Mouse (Mus musculus) CH12.LX (cell line): ENCODE measurements at regions not wholly inside any gene's neighbourhood (a gene's known extent, or its start where the extent isn't known, plus 50 kb on each side); places are given as distances from the start of the nearest gene placed in this dataset.

ENCODE experiments used
- DNase-seq: peaks from one replicate; pipeline ENCODE4 v3.0.0-alpha.2; 2013; ENCODE audit errors: extremely low read depth
- H3K27ac ChIP-seq: 2 replicates; pipeline ENCODE4 v1.5.1; 2012; ENCODE audit warnings: low read depth, mild to moderate bottlenecking, control low read depth, moderate library complexity; ENCODE audit not compliant: insufficient read depth
- H3K27me3 ChIP-seq: replicated peaks from 2 replicates; pipeline ENCODE3; 2012; ENCODE audit warnings: inconsistent platforms
- H3K36me3 ChIP-seq, 2 experiments: replicated peaks in 1 of 2; 2 replicates each; pipeline versions ENCODE3 to v1.6.1; 2012; ENCODE audit warnings: inconsistent platforms in 1 of 2, low read length in 1 of 2, mild to moderate bottlenecking in 1 of 2, mixed read lengths in 1 of 2, moderate library complexity in 1 of 2; ENCODE audit not compliant: control insufficient read depth in 1 of 2, insufficient read depth in 1 of 2
- H3K4me1 ChIP-seq, 2 experiments: 2 replicates each; pipeline ENCODE4 v1.6.1; 2012; ENCODE audit warnings: inconsistent platforms in 1 of 2, moderate library complexity in 1 of 2; ENCODE audit not compliant: insufficient read depth in 2 of 2, control insufficient read depth in 1 of 2
- H3K4me2 ChIP-seq: 2 replicates; pipeline ENCODE4 v1.6.1; 2012; ENCODE audit warnings: low read depth, mild to moderate bottlenecking, control low read depth; ENCODE audit not compliant: poor library complexity, insufficient read depth, severe bottlenecking
- H3K4me3 ChIP-seq, 3 experiments: fragments of 150-350 bp in 1 of 3; sonication (generic) in 1 of 3; replicated peaks in 1 of 3; 2 replicates each; pipeline versions ENCODE3 to v1.5.1; 2011 to 2012; ENCODE audit warnings: low read depth in 2 of 3, low read length in 2 of 3, mild to moderate bottlenecking in 2 of 3, moderate library complexity in 2 of 3, control low read depth in 1 of 3, improper control_type of control experiment in 1 of 3, inconsistent platforms in 1 of 3, mixed read lengths in 1 of 3; ENCODE audit not compliant: poor library complexity in 1 of 3
- H3K79me2 ChIP-seq: replicated peaks from 2 replicates; pipeline ENCODE4 v1.6.1; 2012; ENCODE audit warnings: mild to moderate bottlenecking, moderate library complexity; ENCODE audit not compliant: control insufficient read depth, poor library complexity, insufficient read depth, severe bottlenecking; ENCODE audit errors: extremely low read depth
- H3K9ac ChIP-seq: 2 replicates; pipeline ENCODE4 v1.6.1; 2012; ENCODE audit warnings: low read depth, mild to moderate bottlenecking, control low read depth, moderate library complexity; ENCODE audit not compliant: insufficient read depth
- H3K9me3 ChIP-seq: replicated peaks from 2 replicates; pipeline ENCODE3; 2012; ENCODE audit warnings: low read length, inconsistent platforms, mixed read lengths
- BHLHE40 ChIP-seq: IDR thresholded peaks from 2 replicates; pipeline ENCODE4 v1.6.1; 2011; ENCODE audit warnings: mild to moderate bottlenecking, low read depth, low read length, improper control_type of control experiment
- CHD1 ChIP-seq: IDR thresholded peaks from 2 replicates; pipeline ENCODE4 v1.6.1; 2012; ENCODE audit warnings: low read depth, low read length, improper control_type of control experiment, inconsistent platforms
- CHD2 ChIP-seq: IDR thresholded peaks from 2 replicates; pipeline ENCODE4 v1.6.1; 2011; ENCODE audit warnings: low read length, improper control_type of control experiment
- CTCF ChIP-seq, 2 experiments: IDR thresholded peaks in 1 of 2; conservative IDR thresholded peaks in 1 of 2; 2 replicates each; pipeline ENCODE4 v1.5.1; 2011 to 2012; ENCODE audit warnings: low read depth in 2 of 2, low read length in 2 of 2, improper control_type of control experiment in 1 of 2, inconsistent platforms in 1 of 2, mild to moderate bottlenecking in 1 of 2, moderate library complexity in 1 of 2
- E2F4 ChIP-seq: IDR thresholded peaks from 2 replicates; pipeline ENCODE4 v1.6.1; 2011; ENCODE audit warnings: low read depth, low read length, improper control_type of control experiment; ENCODE audit not compliant: insufficient replicate concordance
- ELF1 ChIP-seq: IDR thresholded peaks from 2 replicates; pipeline ENCODE4 v1.6.1; 2014; ENCODE audit warnings: low read depth, mild to moderate bottlenecking, inconsistent platforms, low read length, improper control_type of control experiment
- EP300 ChIP-seq: IDR thresholded peaks from 2 replicates; pipeline ENCODE4 v1.6.1; 2011; ENCODE audit warnings: low read length, improper control_type of control experiment
- GABPA ChIP-seq: IDR thresholded peaks from 2 replicates; pipeline ENCODE4 v1.6.1; 2012; ENCODE audit warnings: low read depth, low read length, improper control_type of control experiment, inconsistent platforms; ENCODE audit not compliant: insufficient replicate concordance
- HCFC1 ChIP-seq: IDR thresholded peaks from 2 replicates; pipeline ENCODE4 v1.6.1; 2012; ENCODE audit warnings: low read depth, mild to moderate bottlenecking, inconsistent platforms, low read length, improper control_type of control experiment
- IRF4 ChIP-seq: IDR thresholded peaks from 2 replicates; pipeline ENCODE4 v1.6.1; 2014; ENCODE audit warnings: low read depth, mild to moderate bottlenecking, inconsistent platforms, low read length, improper control_type of control experiment
- JUN ChIP-seq: IDR thresholded peaks from 2 replicates; pipeline ENCODE4 v1.6.1; 2011; ENCODE audit warnings: low read depth, mild to moderate bottlenecking, low read length, improper control_type of control experiment, moderate library complexity; ENCODE audit not compliant: insufficient read depth
- JUND ChIP-seq: conservative IDR thresholded peaks from 2 replicates; pipeline ENCODE4 v1.6.1; 2011; ENCODE audit warnings: low read depth, low read length, improper control_type of control experiment
- KAT2A ChIP-seq: IDR thresholded peaks from 2 replicates; pipeline ENCODE4 v1.6.1; 2012; ENCODE audit warnings: low read length, improper control_type of control experiment, inconsistent platforms; ENCODE audit not compliant: insufficient replicate concordance
- MAFK ChIP-seq: IDR thresholded peaks from 2 replicates; pipeline ENCODE4 v1.6.1; 2011; ENCODE audit warnings: low read length, improper control_type of control experiment; ENCODE audit not compliant: insufficient replicate concordance
- MAX ChIP-seq: IDR thresholded peaks from 2 replicates; pipeline ENCODE4 v1.6.1; 2011; ENCODE audit warnings: low read length, improper control_type of control experiment
- MAZ ChIP-seq: IDR thresholded peaks from 2 replicates; pipeline ENCODE4 v1.6.1; 2012; ENCODE audit warnings: low read depth, mild to moderate bottlenecking, inconsistent platforms, low read length, improper control_type of control experiment, moderate library complexity
- MEF2A ChIP-seq: IDR thresholded peaks from 2 replicates; pipeline ENCODE4 v1.6.1; 2014; ENCODE audit warnings: low read depth, mild to moderate bottlenecking, inconsistent platforms, low read length, improper control_type of control experiment, borderline replicate concordance
- MXI1 ChIP-seq: IDR thresholded peaks from 2 replicates; pipeline ENCODE4 v1.6.1; 2011; ENCODE audit warnings: mild to moderate bottlenecking, low read depth, low read length, improper control_type of control experiment
- MYC ChIP-seq: IDR thresholded peaks from 2 replicates; pipeline ENCODE4 v1.6.1; 2011; ENCODE audit warnings: low read depth, mild to moderate bottlenecking, improper control_type of control experiment, low read length
- NELFE ChIP-seq: IDR thresholded peaks from 2 replicates; pipeline ENCODE4 v1.6.1; 2011; ENCODE audit warnings: low read depth, low read length, improper control_type of control experiment
- NRF1 ChIP-seq: IDR thresholded peaks from 2 replicates; pipeline ENCODE4 v1.6.1; 2014; ENCODE audit warnings: low read depth, mild to moderate bottlenecking, inconsistent platforms, low read length, improper control_type of control experiment, moderate library complexity
- PAX5 ChIP-seq: IDR thresholded peaks from 2 replicates; pipeline ENCODE4 v1.6.1; 2012; ENCODE audit warnings: low read length, inconsistent platforms, mixed read lengths
- POLR2A ChIP-seq: IDR thresholded peaks from 2 replicates; pipeline ENCODE4 v1.6.1; 2011; ENCODE audit warnings: low read depth, mild to moderate bottlenecking, improper control_type of control experiment, low read length
- POLR2AphosphoS2 ChIP-seq: IDR thresholded peaks from 2 replicates; pipeline ENCODE4 v1.6.1; 2011; ENCODE audit warnings: low read depth, low read length, improper control_type of control experiment
- RAD21 ChIP-seq: IDR thresholded peaks from 2 replicates; pipeline ENCODE4 v1.6.1; 2011; ENCODE audit warnings: low read depth, mild to moderate bottlenecking, low read length, improper control_type of control experiment, moderate library complexity
- RCOR1 ChIP-seq: conservative IDR thresholded peaks from 2 replicates; pipeline ENCODE4 v1.6.1; 2012; ENCODE audit warnings: low read depth, mild to moderate bottlenecking, inconsistent platforms, low read length, improper control_type of control experiment
- SIN3A ChIP-seq: IDR thresholded peaks from 2 replicates; pipeline ENCODE4 v1.6.1; 2012; ENCODE audit warnings: low read length, improper control_type of control experiment, inconsistent platforms
- SMC3 ChIP-seq: IDR thresholded peaks from 2 replicates; pipeline ENCODE4 v1.6.1; 2011; ENCODE audit warnings: low read depth, low read length, improper control_type of control experiment
- TBP ChIP-seq: conservative IDR thresholded peaks from 2 replicates; pipeline ENCODE4 v1.6.1; 2011; ENCODE audit warnings: low read depth, low read length, improper control_type of control experiment
- TCF12 ChIP-seq: IDR thresholded peaks from 2 replicates; pipeline ENCODE4 v1.6.1; 2014; ENCODE audit warnings: low read depth, mild to moderate bottlenecking, inconsistent platforms, low read length, improper control_type of control experiment
- UBTF ChIP-seq: IDR thresholded peaks from 2 replicates; pipeline ENCODE4 v1.6.1; 2012; ENCODE audit warnings: low read depth, mild to moderate bottlenecking, inconsistent platforms, low read length, improper control_type of control experiment, moderate library complexity
- USF1 ChIP-seq: IDR thresholded peaks from 2 replicates; pipeline ENCODE4 v1.6.1; 2014; ENCODE audit warnings: low read depth, mild to moderate bottlenecking, inconsistent platforms, low read length, improper control_type of control experiment
- USF2 ChIP-seq: conservative IDR thresholded peaks from 2 replicates; pipeline ENCODE4 v1.6.1; 2011; ENCODE audit warnings: low read depth, low read length, improper control_type of control experiment
- ZC3H11A ChIP-seq: IDR thresholded peaks from 2 replicates; pipeline ENCODE4 v1.6.1; 2012; ENCODE audit warnings: low read depth, mild to moderate bottlenecking, inconsistent platforms, low read length, improper control_type of control experiment
- ZKSCAN1 ChIP-seq: IDR thresholded peaks from 2 replicates; pipeline ENCODE4 v1.6.1; 2012; ENCODE audit warnings: low read depth, inconsistent platforms, low read length, improper control_type of control experiment, borderline replicate concordance
- ZMIZ1 ChIP-seq: IDR thresholded peaks from 2 replicates; pipeline ENCODE4 v1.6.1; 2012; ENCODE audit warnings: low read depth, mild to moderate bottlenecking, inconsistent platforms, low read length, improper control_type of control experiment
- ZNF384 ChIP-seq: IDR thresholded peaks from 2 replicates; pipeline ENCODE4 v1.6.1; 2012; ENCODE audit warnings: low read depth, low read length, improper control_type of control experiment, inconsistent platforms
- dilution Hi-C: fragments of 300-500 bp; cut with MboI; formaldehyde crosslinking; loops from 2 replicates; pipeline ENCODE4 v1.14.3; 2020; ENCODE audit warnings: low sequenced_read_pairs; ENCODE audit not compliant: extremely low pct_unique_long_range_greater_than_20kb, extremely low pct_ligation_motif_present
- in situ Hi-C: fragments of 300-500 bp; cut with MboI; formaldehyde crosslinking; loops from 3 replicates; pipeline ENCODE4 v1.14.3; 2019; ENCODE audit warnings: low sequenced_read_pairs, low pct_ligation_motif_present, low pct_unique_long_range_greater_than_20kb, mixed read lengths

DNA sequence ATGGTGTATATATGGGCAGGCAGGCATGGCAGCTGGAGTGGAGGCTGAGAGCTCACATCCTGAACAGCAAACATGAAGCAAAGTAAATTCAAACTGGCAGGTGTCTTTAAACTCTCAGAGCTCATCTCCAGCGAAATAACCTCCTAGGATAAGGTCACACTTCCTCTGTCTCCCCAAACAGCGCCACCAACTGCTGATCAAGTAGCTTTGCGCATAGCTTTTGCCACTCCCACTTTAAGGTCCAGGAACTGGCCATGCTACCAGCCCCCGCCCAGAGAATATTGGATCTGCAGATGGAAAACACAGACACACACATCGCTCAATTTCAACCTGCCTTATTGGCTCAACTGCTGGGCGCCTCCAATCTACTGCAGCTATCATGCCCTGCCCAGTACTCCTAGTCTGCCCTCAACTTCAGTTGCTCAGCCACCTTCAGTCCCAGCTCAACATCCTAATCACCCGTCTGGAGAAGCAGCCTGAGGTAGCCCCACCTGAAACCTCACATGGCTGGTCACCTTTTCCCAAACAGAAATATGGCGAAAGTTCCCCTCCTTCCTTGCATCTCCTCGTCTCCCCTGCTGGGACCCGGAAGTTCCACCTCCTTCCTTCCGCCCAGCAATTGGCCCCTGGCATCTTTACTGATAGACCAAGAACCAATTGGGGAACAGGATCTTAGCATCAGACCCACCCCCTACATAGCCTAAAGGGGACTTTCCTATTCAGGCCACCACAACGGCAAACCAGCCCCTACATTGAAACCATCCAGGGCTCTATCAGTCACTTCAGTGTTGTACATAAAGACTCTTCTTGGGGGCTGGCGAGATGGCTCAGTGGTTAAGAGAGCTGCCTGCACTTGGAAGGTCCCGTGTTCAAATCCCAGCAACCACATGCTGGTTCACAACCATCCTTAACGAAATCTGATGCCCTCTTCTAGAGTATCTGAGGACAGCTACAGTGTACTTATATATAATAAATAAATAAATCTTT is 70.4 kb upstream of the Slc38a4 start:
- no peaks in the 10 kb centered on the region for H3K27me3 ChIP-seq
- in situ Hi-C loops: loop anchor here (25.0 kb wide), 1 partner anchor 589 kb away; no protein-coding TSS in a partner anchor
- H3K27ac ChIP-seq: peak overlapping the region; percentile 81
- H3K4me1 ChIP-seq: peaks cover 4 to 21% of the 10 kb centered on the region in 2 experiments; a peak in 3 of 4 replicates
- peak; percentile 95 for DNase-seq
- peak overlapping the region; percentile 91 for H3K9ac ChIP-seq
- peak overlapping the region; percentile 75 to 99 (median 82) for H3K4me3 ChIP-seq
- H3K4me2 ChIP-seq: peak overlapping the region; percentile 65
- dilution Hi-C loops: no loop called here
- no peaks in the 10 kb centered on the region for H3K9me3 ChIP-seq
- H3K36me3 ChIP-seq: peaks cover 0 to 3% of the 10 kb centered on the region in 2 experiments
- H3K79me2 ChIP-seq: no peaks in the 10 kb centered on the region
- TF ChIP-seq RAD21 (peak; percentile 43), SMC3 (peak; percentile 51), ELF1 (peak; percentile 84), JUND (0 out of 2 replicates have a peak, but pooled peaks have one; percentile 13), IRF4 (peak; percentile 71), MAX (peak; percentile 69), MXI1 (peak; percentile 37; the same call in 1 of the 2 replicates), ZC3H11A (no peak), ZNF384 (no peak), USF2 (no peak), E2F4 (no peak), MEF2A (peak; percentile 52; the same call in 1 of the 2 replicates), EP300 (0 out of 2 replicates have a peak, but pooled peaks have one; percentile 13), JUN (no peak), PAX5 (no peak), TCF12 (no peak; the same call in 1 of the 2 replicates), POLR2A (peak; percentile 72), HCFC1 (peak; percentile 66), NELFE (peak; percentile 75), MYC (peak; percentile 74), BHLHE40 (0 out of 2 replicates have a peak, but pooled peaks have one; percentile 25), ZMIZ1 (peak; percentile 79), CTCF (conservative IDR thresholded peaks at IDR 0.05 in 1 of 2, IDR thresholded peaks at IDR 0.05 in 1 of 2; ENCODE audit: low read depth in 2 of 2, low read length in 2 of 2) (peak; percentile 49 to 81), ZKSCAN1 (no peak), POLR2AphosphoS2 (0 out of 2 replicates have a peak, but pooled peaks have one; percentile 37), TBP (peak; percentile 98), UBTF (no peak), CHD1 (peak; percentile 92), SIN3A (no peak; the same call in 1 of the 2 replicates), GABPA (no peak), NRF1 (0 out of 2 replicates have a peak, but pooled peaks have one; percentile 24), USF1 (no peak), CHD2 (peak; percentile 79), KAT2A (0 out of 2 replicates have a peak, but pooled peaks have one; percentile 34), MAZ (peak; percentile 72), RCOR1 (0 out of 2 replicates have a peak, but pooled peaks have one; percentile 49), MAFK (peak; percentile 52; the same call in 1 of the 2 replicates)
